Mouse (Mus musculus) granulocyte monocyte progenitor cell, adult 5-6 weeks (primary cell): ENCODE measurements at regions not wholly inside any gene's neighbourhood (a gene's known extent, or its start where the extent isn't known, plus 50 kb on each side); places are given as distances from the start of the nearest gene placed in this dataset.

Source experiments
- ATAC-seq: replicated peaks from 2 replicates; pipeline ENCODE4 v1.8.0; 2016; ENCODE audit warnings: mild to moderate bottlenecking, moderate TSS enrichment, inconsistent platforms; ENCODE audit not compliant: poor library complexity, severe bottlenecking

GRCm38 (mm10) chr3:52196047-52196935 is 71.8 kb upstream of the Foxo1 start:
- peak; percentile 58 for ATAC-seq

GRCm38 (mm10) chr3:52196936-52197246 is 71.2 kb upstream of the Foxo1 start:
- no peak for ATAC-seq

GRCm38 (mm10) chr3:52197982-52198750 is 70.0 kb upstream of the Foxo1 start:
- ATAC-seq: peak; percentile 58

- ATAC-seq: peak; percentile 72
Measured at GRCm38 (mm10) chr3:52198751-52199738, 69.1 kb upstream of the Foxo1 start.

GRCm38 (mm10) chr3:52200106-52200505 is 68.0 kb upstream of the Foxo1 start:
- ATAC-seq: no peak

GRCm38 (mm10) chr3:52210556-52211302 is 57.4 kb upstream of the Foxo1 start:
- ATAC-seq: no peak

GRCm38 (mm10) chr3:52211303-52211695 is 56.8 kb upstream of the Foxo1 start:
- ATAC-seq: no peak

- ATAC-seq: no peak
Measured at GRCm38 (mm10) chr3:52214114-52214513, 54.0 kb upstream of the Foxo1 start.

GRCm38 (mm10) chr3:52215083-52215482 is 53.1 kb upstream of the Foxo1 start:
- no peak for ATAC-seq
